Mouse (Mus musculus) midbrain, postnatal 0 days (tissue): ENCODE measurements around the gene Dscam. TPM values are rescaled to one million over a fixed set of nuclear protein-coding genes. Genes with fewer than 3 reads are reported as not detected.

Experiments
- ATAC-seq: fragments of 200-750 bp; cut with Nextera tagmentation; 2 replicates; pipeline ENCODE4 v1.8.0; 2017; ENCODE audit warnings: moderate number of reproducible peaks, mild to moderate bottlenecking, moderate TSS enrichment, moderate library complexity; ENCODE audit not compliant: low FRiP score
- DNase-seq: peaks from one replicate; pipeline ENCODE4 v3.0.0-alpha.2; 2015; ENCODE audit warnings: low spot score
- H3K27ac ChIP-seq: fragments of 300-500 bp; sonication (generic); 2 replicates; pipeline ENCODE4 v1.5.1; 2014; ENCODE audit warnings: low read depth, mild to moderate bottlenecking, low read length, mixed read lengths
- H3K27me3 ChIP-seq: fragments of 300-500 bp; sonication (generic); 2 replicates; pipeline ENCODE4 v1.6.1; 2014; ENCODE audit warnings: low read length, control low read depth, mixed read lengths; ENCODE audit not compliant: insufficient read depth
- H3K36me3 ChIP-seq: fragments of 300-500 bp; sonication (generic); 2 replicates; pipeline ENCODE4 v1.6.1; 2014; ENCODE audit warnings: low read length, control low read depth, mixed read lengths; ENCODE audit not compliant: insufficient read depth
- H3K4me1 ChIP-seq: fragments of 300-500 bp; sonication (generic); 2 replicates; pipeline ENCODE4 v1.6.1; 2014; ENCODE audit warnings: mild to moderate bottlenecking, control low read depth, antibody characterized with exemption, low read length, mixed read lengths; ENCODE audit not compliant: insufficient read depth
- H3K4me2 ChIP-seq: fragments of 300-500 bp; sonication (generic); 2 replicates; pipeline ENCODE4 v1.6.1; 2014; ENCODE audit warnings: low read depth, mild to moderate bottlenecking, low read length, mixed read lengths; ENCODE audit not compliant: poor library complexity, severe bottlenecking
- H3K4me3 ChIP-seq: fragments of 300-500 bp; sonication (generic); 2 replicates; pipeline ENCODE4 v1.5.1; 2014; ENCODE audit warnings: low read depth, mild to moderate bottlenecking, low read length, moderate library complexity
- H3K9ac ChIP-seq: fragments of 300-500 bp; sonication (generic); replicated peaks from 2 replicates; pipeline ENCODE4 v1.6.1; 2014; ENCODE audit warnings: mild to moderate bottlenecking, low read length, moderate library complexity, mixed read lengths; ENCODE audit not compliant: poor library complexity, severe bottlenecking
- H3K9me3 ChIP-seq: fragments of 300-500 bp; sonication (generic); 2 replicates; pipeline ENCODE4 v1.6.1; 2016; ENCODE audit warnings: low read length, control low read depth
- CTCF ChIP-seq: IDR thresholded peaks from 2 replicates; pipeline ENCODE4 v1.5.1; 2016; ENCODE audit warnings: antibody characterized with exemption, mild to moderate bottlenecking
- WGBS: fragments of 180-500 bp; shearing (Covaris S2); extraction: QIAGEN DNeasy Blood & Tissue Kit; methylation state at CpG from one replicate; pipeline ENCODE4 v1.1.7; 2014; 5-methylcytosine and 5-hydroxymethylcytosine counted together
- polyA plus RNA-seq: library from polyadenylated mRNA; unstranded; fragments of >200 nt; fragmentation: Nextera tagmentation; extraction: Ambion mirVana; gene quantifications from 2 replicates; pipeline ENCODE4 v1.2.1, GENCODE M21; 2015
- total RNA-seq: library from RNA; depleted of rRNA; stranded (reverse); fragments of >200 nt; gene quantifications from 2 replicates; pipeline ENCODE4 v1.2.3, GENCODE M21; 2014

Dscam gene
- total and polyA plus RNA-seq, 2 experiments from 2014 or later, result 15.1 to 64.6 TPM

DNA sequence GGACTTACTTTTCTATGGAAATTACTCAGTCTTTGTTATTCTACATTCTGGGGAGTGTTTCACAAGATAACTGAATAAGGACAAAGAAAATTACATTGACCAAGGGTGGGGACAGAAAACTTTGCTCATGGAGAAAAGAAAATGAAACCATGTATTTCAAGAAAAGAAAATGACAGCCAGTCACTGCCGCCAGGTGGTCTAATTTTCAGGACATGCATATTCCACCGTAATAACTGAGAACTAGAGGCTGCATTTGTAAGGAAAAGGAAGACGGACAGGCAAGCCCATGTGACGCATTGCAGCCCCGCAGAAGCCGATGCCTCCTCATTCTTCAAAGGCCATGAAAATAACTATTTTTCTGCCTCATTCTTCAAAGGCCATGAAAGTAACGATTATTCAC is 197.3 kb downstream of the Dscam start:
- ATAC-seq (no peak), DNase-seq (peak; percentile 14)
- no peaks in the 10 kb centered on the region for H3K27me3 ChIP-seq
- no peaks in the 10 kb centered on the region for H3K36me3 ChIP-seq
- H3K4me1 ChIP-seq, result peaks cover 12% of the 10 kb centered on the region; the same call in 1 of the 2 replicates
- TF ChIP-seq CTCF, result peak; percentile 53
- peak overlapping the region; percentile 45; the same call in 1 of the 2 replicates for H3K27ac ChIP-seq
- H3K9me3 ChIP-seq, result no peaks in the 10 kb centered on the region
- 31% methylated on average over 7 of the region's 7 CpGs for WGBS
- no peak overlapping the region for H3K4me2 ChIP-seq
- no peak overlapping the region for H3K9ac ChIP-seq
- H3K4me3 ChIP-seq, result no peak overlapping the region

DNA sequence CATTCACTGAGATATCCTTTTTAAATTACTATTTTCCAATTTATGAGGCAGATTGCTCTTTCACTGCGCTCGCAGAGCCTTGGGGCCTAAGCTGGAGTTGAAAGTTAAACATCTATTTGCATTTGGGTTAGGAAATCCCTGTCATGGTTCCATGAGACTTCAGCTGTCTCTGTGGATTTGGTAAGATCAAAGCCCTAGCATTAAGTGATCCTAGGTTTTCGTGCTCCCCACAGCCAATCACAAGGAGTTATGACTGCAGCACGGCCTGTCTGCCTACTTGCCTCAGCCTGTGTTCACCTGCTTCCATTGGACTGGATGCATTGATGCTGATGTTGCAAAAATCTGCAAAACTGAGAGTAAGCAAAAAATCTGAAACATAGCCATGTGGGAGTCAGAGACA is 198.8 kb downstream of the Dscam start:
- no peak for DNase-seq
- H3K9ac ChIP-seq, result no peak overlapping the region
- peak overlapping the region; percentile 64 for H3K27ac ChIP-seq
- H3K27me3 ChIP-seq, result no peaks in the 10 kb centered on the region
- peaks cover 12% of the 10 kb centered on the region; the same call in 1 of the 2 replicates for H3K4me1 ChIP-seq
- no peak overlapping the region for H3K4me2 ChIP-seq
- no peak overlapping the region for H3K4me3 ChIP-seq
- ATAC-seq, result peak; percentile 61
- H3K36me3 ChIP-seq, result no peaks in the 10 kb centered on the region
- 37% methylated on average over 4 of the region's 4 CpGs for WGBS
- H3K9me3 ChIP-seq, result no peaks in the 10 kb centered on the region
- TF ChIP-seq CTCF, result no peak

DNA sequence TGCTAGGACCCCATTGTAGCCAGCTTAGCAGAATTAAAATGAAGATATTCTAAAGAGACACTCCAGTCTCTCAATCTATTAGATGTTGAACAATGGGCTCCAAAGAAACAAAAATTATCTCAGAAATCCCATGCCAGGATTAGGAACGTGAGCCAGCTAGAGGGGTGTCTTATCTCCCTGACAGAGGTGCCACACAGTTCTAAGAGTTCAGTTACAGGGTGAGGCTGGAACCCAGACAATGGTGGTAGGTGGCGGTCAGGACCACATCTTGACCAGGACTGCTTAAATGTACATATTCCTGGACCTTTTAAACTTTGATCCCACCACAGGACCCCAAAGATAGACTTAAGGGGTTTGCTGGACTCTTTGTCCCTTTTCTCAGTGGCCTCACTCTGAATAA is 200.1 kb downstream of the Dscam start:
- ATAC-seq (no peak), DNase-seq (no peak)
- no peak overlapping the region for H3K4me2 ChIP-seq
- no peak for TF ChIP-seq CTCF
- H3K4me3 ChIP-seq, result no peak overlapping the region
- H3K4me1 ChIP-seq, result peaks cover 12% of the 10 kb centered on the region; the same call in 1 of the 2 replicates
- no peaks in the 10 kb centered on the region for H3K27me3 ChIP-seq
- H3K36me3 ChIP-seq, result no peaks in the 10 kb centered on the region
- H3K27ac ChIP-seq, result peak overlapping the region; percentile 90
- no peaks in the 10 kb centered on the region for H3K9me3 ChIP-seq
- H3K9ac ChIP-seq, result no peak overlapping the region
- 58% methylated on average over 2 of the region's 2 CpGs for WGBS

DNA sequence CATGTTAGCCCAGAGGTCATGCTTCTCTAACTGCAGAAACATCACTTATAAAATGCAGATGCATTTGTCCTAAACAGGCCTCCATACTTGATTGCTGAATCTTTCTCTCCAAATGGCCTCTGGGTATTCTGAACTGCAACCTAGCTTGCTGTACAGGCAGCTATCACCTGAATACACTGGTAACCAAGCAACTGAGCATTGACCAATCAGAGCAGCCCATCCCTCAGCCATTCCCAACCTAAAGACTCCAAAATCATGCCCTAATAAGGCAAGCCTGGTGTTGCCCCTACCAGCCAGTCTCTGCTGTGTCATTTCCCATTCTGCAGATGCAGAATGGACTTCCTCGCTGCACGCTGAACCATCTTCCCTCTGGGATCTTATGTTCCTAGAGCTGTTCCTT is 200.9 kb downstream of the Dscam start:
- WGBS, result 42% methylated on average over 2 of the region's 2 CpGs
- Histone ChIP-seq H3K9ac (no peak overlapping the region), H3K36me3 (no peaks in the 10 kb centered on the region), H3K4me2 (no peak overlapping the region), H3K9me3 (no peaks in the 10 kb centered on the region), H3K27me3 (no peaks in the 10 kb centered on the region), H3K27ac (peak overlapping the region; percentile 90), H3K4me3 (no peak overlapping the region), H3K4me1 (peaks cover 9% of the 10 kb centered on the region; the same call in 1 of the 2 replicates)
- ATAC-seq (peak; percentile 97), DNase-seq (peak; percentile 90)
- no peak for TF ChIP-seq CTCF

DNA sequence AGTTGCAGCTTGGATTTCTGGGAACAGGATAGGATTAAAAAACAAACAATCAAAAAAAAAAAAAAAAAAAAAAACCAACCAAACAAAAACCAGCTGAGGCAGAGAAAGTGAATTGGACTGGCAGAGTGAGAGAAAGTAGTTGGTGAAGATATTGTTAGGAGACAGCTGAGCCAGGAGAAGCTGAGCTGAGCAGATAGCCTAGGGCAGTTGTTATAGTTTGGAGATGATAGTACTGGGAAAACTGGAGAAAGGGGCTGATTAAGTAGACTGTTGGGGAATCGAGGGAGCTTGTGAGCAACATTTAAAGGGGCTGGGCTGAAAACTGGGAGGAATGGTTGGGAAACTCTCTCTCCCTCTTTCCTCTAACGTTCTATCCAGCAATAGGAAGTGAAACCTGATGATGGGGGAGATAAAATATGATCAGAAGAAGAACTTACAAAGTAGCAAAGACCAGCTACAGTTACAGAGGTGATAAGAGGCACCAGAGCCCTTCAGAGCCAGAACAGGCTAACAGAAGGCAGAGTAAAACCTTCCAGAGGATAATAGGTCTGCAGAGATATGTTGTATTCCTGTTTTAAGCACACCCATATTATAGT is 201.6 kb downstream of the Dscam start:
- H3K27ac ChIP-seq, result peak overlapping the region; percentile 90
- DNase-seq (no peak), ATAC-seq (no peak)
- no peaks in the 10 kb centered on the region for H3K27me3 ChIP-seq
- 52% methylated on average over 2 of the region's 2 CpGs for WGBS
- no peaks in the 10 kb centered on the region for H3K9me3 ChIP-seq
- H3K4me2 ChIP-seq, result no peak overlapping the region
- no peak overlapping the region for H3K4me3 ChIP-seq
- no peaks in the 10 kb centered on the region for H3K36me3 ChIP-seq
- peaks cover 7% of the 10 kb centered on the region; the same call in 1 of the 2 replicates for H3K4me1 ChIP-seq
- TF ChIP-seq CTCF, result no peak
- H3K9ac ChIP-seq, result no peak overlapping the region

DNA sequence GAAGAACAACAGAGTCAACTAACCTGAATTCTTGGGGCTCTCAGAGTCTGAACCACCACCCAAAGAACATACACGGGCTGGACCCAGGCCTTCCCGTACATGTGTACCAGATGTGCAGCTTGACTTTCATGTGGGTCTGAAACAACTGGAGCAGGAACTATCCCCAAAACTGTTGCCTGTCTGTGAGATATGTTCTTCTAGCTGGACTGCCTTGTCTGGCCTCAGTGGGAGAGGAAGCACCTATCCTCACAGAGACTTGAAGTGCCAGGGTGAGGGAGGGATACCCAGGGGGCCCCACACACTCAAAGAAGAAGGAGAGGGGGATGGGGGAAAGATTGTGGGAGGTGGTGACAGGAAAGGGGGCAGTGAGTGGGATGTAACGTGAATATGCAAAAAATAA is 210.9 kb downstream of the Dscam start:
- no peak overlapping the region for H3K4me2 ChIP-seq
- H3K4me1 ChIP-seq, result no peaks in the 10 kb centered on the region
- DNase-seq (no peak), ATAC-seq (no peak)
- no peak for TF ChIP-seq CTCF
- no peaks in the 10 kb centered on the region for H3K27me3 ChIP-seq
- WGBS, result 89% methylated on average over 3 of the region's 3 CpGs
- H3K4me3 ChIP-seq, result no peak overlapping the region
- H3K9ac ChIP-seq, result no peak overlapping the region
- no peaks in the 10 kb centered on the region for H3K9me3 ChIP-seq
- no peak overlapping the region for H3K27ac ChIP-seq
- no peaks in the 10 kb centered on the region for H3K36me3 ChIP-seq
